Mouse (Mus musculus) embryonic fibroblast, embryonic 13.5 days (primary cell): Measurements from ENCODE around the gene Aurkaip1.
A peak's percentile ranks its signal among the peaks of the same experiment; 100 is the strongest.

Source experiments
- CTCF ChIP-seq: IDR thresholded peaks from 2 replicates; pipeline ENCODE4 v1.5.1; 2011; ENCODE audit warnings: mild to moderate bottlenecking, control low read depth, low read length, moderate library complexity, borderline replicate concordance; ENCODE audit not compliant: insufficient read depth
- POLR2A ChIP-seq: IDR thresholded peaks from 2 replicates; pipeline ENCODE4 v1.6.1; 2011; ENCODE audit warnings: low read depth, mild to moderate bottlenecking, control low read depth, low read length, moderate library complexity

DNA sequence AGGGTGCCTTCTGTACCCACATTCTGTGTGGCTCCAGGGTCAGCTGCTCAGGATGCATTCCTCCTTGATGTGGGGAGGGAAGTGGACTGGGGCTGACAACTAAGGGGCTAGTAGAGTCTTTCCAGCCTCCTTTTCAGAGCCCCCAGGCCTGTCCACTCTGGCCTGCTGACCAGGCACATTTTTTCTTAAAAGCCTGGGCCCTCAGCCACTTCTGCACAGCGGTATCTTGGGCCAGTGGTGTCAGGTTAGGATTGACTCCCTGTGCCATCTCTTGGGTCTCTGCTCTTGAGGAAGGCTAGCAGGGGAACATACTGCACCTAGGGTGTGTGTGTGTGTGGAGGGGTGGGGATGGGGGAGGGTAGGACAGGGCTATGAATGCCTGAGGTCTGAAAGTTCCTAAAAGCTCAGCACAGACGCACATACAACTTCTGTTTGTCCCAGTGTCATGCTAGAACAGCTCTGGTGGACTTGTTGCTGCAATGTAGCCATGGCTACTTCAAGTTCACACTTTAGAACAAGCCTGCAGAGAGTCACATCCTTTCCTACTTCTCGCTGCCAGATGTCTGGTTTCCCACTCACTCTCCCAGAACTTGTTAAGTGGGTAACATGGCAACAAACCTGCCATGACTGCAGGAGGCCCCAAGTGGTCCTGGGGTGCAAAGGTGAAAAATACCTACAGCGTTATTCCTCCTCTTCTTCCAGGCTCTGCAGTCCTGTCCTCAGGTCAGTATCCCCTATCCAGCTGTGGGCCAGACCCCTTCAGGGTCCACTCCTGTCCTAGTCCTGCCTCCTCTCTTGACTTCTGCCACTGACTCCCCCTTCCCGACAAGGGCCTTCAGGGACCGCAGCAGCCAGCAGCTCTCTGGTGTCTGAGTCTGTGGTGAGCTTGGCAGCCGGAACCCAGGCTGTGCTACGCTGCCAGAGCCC is 9.3 kb downstream of the Aurkaip1 start:
- no peak for TF ChIP-seq CTCF
- peak; percentile 5; the same call in 1 of the 2 replicates for TF ChIP-seq POLR2A
